Mouse (Mus musculus) ovary, adult 10 weeks (tissue): ENCODE results near the gene Hs3st1. TPM values are rescaled to one million over a fixed set of nuclear protein-coding genes. Genes with fewer than 3 reads are reported as not detected.

Experiments
- polyA plus RNA-seq: library from polyadenylated mRNA; stranded (reverse); fragments of 350-450 nt; fragmentation: Illumina TruSeq; extraction: RNeasy Lipid Tissue Mini Kit (QIAGEN cat#74804); gene quantifications from one replicate; pipeline ENCODE4 v1.2.3, GENCODE M21; 2014

Hs3st1 gene
- polyA plus RNA-seq = 44.2 TPM

DNA sequence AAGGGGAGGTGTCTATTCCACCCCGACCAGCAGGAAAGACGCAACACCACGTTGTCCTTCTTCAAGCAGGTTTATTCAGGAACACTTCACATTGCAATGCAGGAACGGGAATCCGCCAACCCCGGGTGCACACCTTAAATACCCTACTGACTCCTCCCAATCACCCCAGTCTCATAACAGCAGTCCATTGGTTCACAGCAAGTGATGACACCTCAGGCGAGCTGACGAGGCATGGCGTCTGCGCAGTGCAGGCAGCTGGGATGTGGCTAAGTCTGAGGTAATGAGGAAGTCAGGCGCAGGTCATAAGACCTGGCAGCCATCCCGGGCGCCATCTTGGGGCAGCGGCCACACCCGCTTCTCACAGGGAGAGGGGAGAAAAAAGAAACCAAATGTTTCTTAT lies at the start of gene Hs3st1:
Hs3st1 (minus strand) TSS at position 101 of the 400 bp plus-strand sequence.

